Mouse (Mus musculus): ENCODE data around the gene Zfp810.

Gene Zfp810

GRCm38 (mm10) chr9:22259184-22260091 lies 48.0 kb downstream of the Zfp810 start, which contains the start of gene Zfp599:
TSS of gene Zfp599 (minus strand) at chr9:22259895.
- peak; percentile 72 for DNase-seq (ENCODE audit: low spot score)

DNA sequence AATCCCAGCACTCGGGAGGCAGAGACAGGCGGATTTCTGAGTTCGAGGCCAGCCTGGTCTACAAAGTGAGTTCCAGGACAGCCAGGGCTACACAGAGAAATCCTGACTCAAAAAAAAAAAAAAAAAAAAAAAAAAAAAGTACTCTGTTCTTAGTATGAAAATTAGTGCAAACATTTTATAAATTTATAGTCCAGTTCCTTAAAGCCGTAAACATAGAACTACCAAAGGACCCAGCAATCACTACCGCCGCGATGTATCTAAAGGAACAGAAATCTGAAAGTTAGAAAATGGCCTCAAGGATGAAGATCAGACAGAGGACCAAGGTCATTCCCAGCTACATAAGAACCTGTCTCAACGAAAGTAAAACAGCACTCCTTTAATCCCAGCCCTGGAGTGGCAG lies 48.7 kb downstream of the Zfp810 start:
- no peak for DNase-seq (ENCODE audit: low spot score)

DNA sequence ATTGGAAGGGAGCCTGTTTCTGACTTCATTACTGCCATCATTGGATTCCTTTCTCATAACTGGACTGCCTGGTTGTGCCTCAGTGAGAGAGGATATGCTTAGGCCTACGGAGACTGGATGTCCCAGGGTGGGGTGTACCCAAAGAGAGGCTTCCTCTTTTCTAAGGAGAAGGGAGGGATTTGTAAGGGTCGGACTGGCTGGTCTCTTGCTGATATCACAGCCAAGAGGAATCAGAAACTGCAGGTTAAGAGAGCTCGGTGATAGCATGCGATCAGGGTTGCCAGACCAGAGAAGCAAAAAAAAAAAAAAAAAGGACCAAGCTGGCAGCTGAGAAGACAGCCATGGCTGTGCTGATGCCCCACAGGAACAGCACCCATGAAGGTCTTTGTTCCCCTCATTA lies 50.9 kb downstream of the Zfp810 start:
- DNase-seq (ENCODE audit: low spot score), result no peak

GRCm38 (mm10) chr9:22244242-22244641 lies 63.2 kb downstream of the Zfp810 start:
- no peak for DNase-seq (ENCODE audit: low spot score)

GRCm38 (mm10) chr9:22240001-22240400 lies 67.4 kb downstream of the Zfp810 start:
- DNase-seq (ENCODE audit: low spot score), result no peak

DNA sequence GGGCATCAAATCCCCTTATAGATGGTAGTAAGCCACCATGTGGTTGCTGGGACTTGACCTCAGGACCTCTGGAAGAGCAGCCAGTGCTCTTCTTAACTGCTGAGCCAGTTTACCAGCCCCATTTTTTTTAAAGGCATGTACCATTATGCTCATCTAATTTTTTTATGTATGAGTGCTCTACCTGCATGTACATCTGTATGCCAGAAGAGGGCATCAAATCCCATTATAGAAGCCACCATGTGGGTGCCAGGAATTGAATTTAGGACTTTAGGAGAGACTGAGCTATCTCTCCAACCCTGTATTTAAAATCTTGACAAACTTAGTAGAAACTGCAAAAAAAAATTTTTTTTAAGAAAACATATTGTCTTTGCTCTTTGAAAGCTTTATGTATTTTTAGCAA lies 76.9 kb downstream of the Zfp810 start:
- no peak for DNase-seq (ENCODE audit: low spot score)

- DNase-seq (ENCODE audit: low spot score), result no peak
Measured at GRCm38 (mm10) chr9:22230061-22230460, 77.4 kb downstream of the Zfp810 start.

- DNase-seq (ENCODE audit: low spot score), result no peak
Measured at GRCm38 (mm10) chr9:22229386-22230026, 77.9 kb downstream of the Zfp810 start.

- peak; percentile 46 for DNase-seq (ENCODE audit: low spot score)
Measured at GRCm38 (mm10) chr9:22226846-22227245, 80.6 kb downstream of the Zfp810 start.

All from testis, postnatal 10 days (tissue).